11 mouse cellular contexts compared by ENCODE assay signal in the genomic region with DNA sequence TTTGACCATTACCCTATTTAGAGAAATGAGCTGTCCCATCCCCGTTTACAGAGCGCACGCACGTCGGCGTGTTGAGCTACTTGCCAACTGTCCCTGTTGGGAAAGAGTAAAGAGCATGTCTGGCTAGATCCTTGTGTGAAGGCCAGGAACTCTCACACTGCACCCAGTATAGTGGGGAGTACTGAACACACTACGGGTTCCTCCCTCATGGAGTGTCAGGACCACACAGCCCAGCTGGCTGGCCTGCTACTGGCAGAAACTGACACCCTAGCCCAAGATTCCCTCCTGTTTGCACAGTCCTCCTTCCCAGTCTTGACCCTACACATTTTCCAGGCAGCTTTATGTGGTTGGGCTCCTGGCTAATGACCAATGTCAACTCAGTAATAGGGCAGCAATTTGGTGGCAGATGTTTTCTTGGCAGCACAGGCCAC. TPM values are rescaled to one million over a fixed set of nuclear protein-coding genes. Genes with fewer than 3 reads are reported as not detected.
DNase-seq lines count a peak whose midpoint lies in the region; ATAC-seq lines count a peak whose summit lies in the region.
"Had no signal": no experiment of that assay in that cellular context is flagged by ENCODE, and none has a peak within 500 bp of the region (broad histone marks: within the 10 kb centered on the region; RNA-seq: fewer than 3 reads in every experiment).

No protein-coding gene starts in this region.

- peaks cover 19% of the 10 kb centered on the region for H3K27me3 ChIP-seq in kidney, embryonic 16.5 days (ENCODE audit: insufficient read depth, low read length)

- H3K36me3 ChIP-seq in kidney, embryonic 16.5 days (ENCODE audit: insufficient read depth, low read length): no peaks in the 10 kb centered on the region

- H3K4me1 ChIP-seq in kidney, embryonic 16.5 days (ENCODE audit: insufficient read depth, low read length): peaks cover 20% of the 10 kb centered on the region

- no peak overlapping the region for H3K4me3 ChIP-seq in kidney, embryonic 16.5 days (ENCODE audit: low read length)

- H3K27ac ChIP-seq in kidney, embryonic 16.5 days (ENCODE audit: low read length): no peak overlapping the region

- no peak overlapping the region for H3K4me2 ChIP-seq in kidney, embryonic 16.5 days (replicated peaks; ENCODE audit: low read depth, low read length)

- H3K9ac ChIP-seq in kidney, embryonic 16.5 days (replicated peaks; ENCODE audit: low read length): no peak overlapping the region

- DNase-seq in kidney, adult 8-10 months: no peak
- DNase-seq in 3T3-L1 (ENCODE audit: low read depth, low spot score) (peak; percentile 52), adipocyte (ENCODE audit: low spot score) (peak; percentile 96)
- DNase-seq in lung, adult 18-20 months: peak; percentile 41 to 66
- no peak for DNase-seq in layer of hippocampus, adult 9-11 months
- no peak for DNase-seq in spleen, adult 18-20 months
- no peak for DNase-seq in layer of hippocampus, postnatal 36 days
- DNase-seq: cerebellum, adult 18-20 months; thymus, postnatal 14 days had no signal

- 0 out of 2 replicates have a peak, but pooled peaks have one; percentile 24 for ATAC-seq in kidney, embryonic 16.5 days (ENCODE audit: low FRiP score, low TSS enrichment)
- ATAC-seq: intestine, embryonic 16.5 days had no signal

- no peaks in the 10 kb centered on the region for H3K9me3 ChIP-seq in kidney, embryonic 16.5 days (ENCODE audit: low read length)

- 56% methylated on average over 7 of the region's 7 CpGs for WGBS in kidney, embryonic 16.5 days

RNA-seq across cellular contexts. Expression of a gene that starts 5.3 kb away (rescaled TPM):
- 0.87 and 1.1 TPM in 2 replicates for polyA plus RNA-seq in kidney, embryonic 16.5 days (2015; fragmentation: Nextera tagmentation; extraction: Ambion mirVana)
- 10 to 100 TPM; 36.0 to 36.5 TPM for total RNA-seq in layer of hippocampus, postnatal 36 days (2021)

Comparison
In these comparisons a context has a peak if more than half of its experiments do, and no peak if none do; other contexts are left out.
1. DNase-seq: peak in 3T3-L1 (single experiment), adipocyte (single experiment) and lung, adult 18-20 months (2 of 2); none in kidney, adult 8-10 months (0 of 2), layer of hippocampus, adult 9-11 months (single experiment), spleen, adult 18-20 months (0 of 2) and layer of hippocampus, postnatal 36 days (0 of 2).